Mouse (Mus musculus) Muller cell, postnatal 12 days (primary cell): ENCODE data around the gene Prss23.

Source experiments
- DNase-seq: peaks from one replicate; pipeline ENCODE4 v3.0.0-alpha.2; 2015; ENCODE audit errors: inconsistent ontology term

Gene Prss23

GRCm38 (mm10) chr7:89526731-89527429 is at the start of gene Prss23:
Prss23 (minus strand) TSS chr7:89527187.
- DNase-seq: no peak

GRCm38 (mm10) chr7:89576127-89576526 is 49.1 kb upstream of the Prss23 start:
- DNase-seq: no peak

GRCm38 (mm10) chr7:89564569-89564968 is 37.6 kb upstream of the Prss23 start:
- DNase-seq: no peak

GRCm38 (mm10) chr7:89563501-89563900 is 36.5 kb upstream of the Prss23 start:
- peak; percentile 85 for DNase-seq

- DNase-seq: no peak
Measured at GRCm38 (mm10) chr7:89562140-89562539, 35.2 kb upstream of the Prss23 start.

GRCm38 (mm10) chr7:89560939-89561338 is 34.0 kb upstream of the Prss23 start:
- DNase-seq: peak; percentile 82

- peak; percentile 84 for DNase-seq
Measured at GRCm38 (mm10) chr7:89559633-89560032, 32.6 kb upstream of the Prss23 start.

- no peak for DNase-seq
Measured at GRCm38 (mm10) chr7:89559105-89559504, 32.1 kb upstream of the Prss23 start.

GRCm38 (mm10) chr7:89558446-89559039 is 31.6 kb upstream of the Prss23 start:
- DNase-seq: peak; percentile 38

GRCm38 (mm10) chr7:89557056-89557455 is 30.1 kb upstream of the Prss23 start:
- DNase-seq: no peak

- DNase-seq: no peak
Measured at GRCm38 (mm10) chr7:89556652-89557051, 29.7 kb upstream of the Prss23 start.

GRCm38 (mm10) chr7:89555170-89555569 is 28.2 kb upstream of the Prss23 start:
- no peak for DNase-seq

- DNase-seq: no peak
Measured at GRCm38 (mm10) chr7:89554068-89554467, 27.1 kb upstream of the Prss23 start.

- no peak for DNase-seq
Measured at GRCm38 (mm10) chr7:89540976-89541375, 14.0 kb upstream of the Prss23 start.

- no peak for DNase-seq
Measured at GRCm38 (mm10) chr7:89539391-89539790, 12.4 kb upstream of the Prss23 start.

- no peak for DNase-seq
Measured at GRCm38 (mm10) chr7:89527430-89527856, 456 bp upstream of the Prss23 start.

GRCm38 (mm10) chr7:89523816-89524215 is 3.2 kb downstream of the Prss23 start:
- DNase-seq: peak; percentile 78

GRCm38 (mm10) chr7:89522170-89522569 is 4.8 kb downstream of the Prss23 start:
- no peak for DNase-seq

GRCm38 (mm10) chr7:89517460-89518390 is 9.3 kb downstream of the Prss23 start:
- peak; percentile 93 for DNase-seq

GRCm38 (mm10) chr7:89516551-89517459 is 10.2 kb downstream of the Prss23 start:
- peak; percentile 37 for DNase-seq

- peak; percentile 87 for DNase-seq
Measured at GRCm38 (mm10) chr7:89511921-89512514, 15.0 kb downstream of the Prss23 start.
